Mouse (Mus musculus): ENCODE results near the gene Morc2a.

Gene Morc2a

DNA sequence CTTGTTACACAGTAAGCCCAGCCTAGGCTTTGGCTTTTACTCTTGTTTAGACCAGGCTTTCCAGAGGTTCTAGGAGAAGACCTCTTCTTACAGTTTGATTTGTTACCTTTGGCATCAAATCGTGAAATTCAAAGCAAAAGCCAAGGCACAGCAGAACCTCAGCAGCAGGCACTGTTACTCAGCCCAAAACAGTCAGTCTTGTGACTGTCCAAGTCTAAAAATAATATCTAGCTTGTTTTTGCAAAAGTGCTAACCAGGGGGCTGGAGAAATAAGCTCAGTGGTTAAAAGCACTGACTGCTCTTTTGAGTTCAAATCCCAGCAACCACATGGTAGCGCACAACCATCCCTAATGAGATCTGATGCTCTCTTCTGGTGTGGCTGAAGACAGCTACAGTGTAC is 37.9 kb downstream of the Morc2a start:
- Histone ChIP-seq H3K27me3 (ENCODE audit: insufficient read depth, low read length) (no peaks in the 10 kb centered on the region), H3K4me3 (replicated peaks; ENCODE audit: low read length) (no peak overlapping the region), H3K9me3 (ENCODE audit: low read length) (no peaks in the 10 kb centered on the region), H3K36me3 (ENCODE audit: insufficient read depth, low read length) (peaks cover 96% of the 10 kb centered on the region), H3K4me1 (replicated peaks; ENCODE audit: low read depth, low read length) (no peaks in the 10 kb centered on the region)
- TF ChIP-seq POU5F1 (IDR thresholded peaks at IDR 0.05; ENCODE audit: borderline replicate concordance, low read length) = no peak
- TF ChIP-seq NANOG (IDR thresholded peaks at IDR 0.05; ENCODE audit: borderline replicate concordance, low read length) = no peak
- no peak for TF ChIP-seq CTCF (conservative IDR thresholded peaks at IDR 0.05; ENCODE audit: low read length)

DNA sequence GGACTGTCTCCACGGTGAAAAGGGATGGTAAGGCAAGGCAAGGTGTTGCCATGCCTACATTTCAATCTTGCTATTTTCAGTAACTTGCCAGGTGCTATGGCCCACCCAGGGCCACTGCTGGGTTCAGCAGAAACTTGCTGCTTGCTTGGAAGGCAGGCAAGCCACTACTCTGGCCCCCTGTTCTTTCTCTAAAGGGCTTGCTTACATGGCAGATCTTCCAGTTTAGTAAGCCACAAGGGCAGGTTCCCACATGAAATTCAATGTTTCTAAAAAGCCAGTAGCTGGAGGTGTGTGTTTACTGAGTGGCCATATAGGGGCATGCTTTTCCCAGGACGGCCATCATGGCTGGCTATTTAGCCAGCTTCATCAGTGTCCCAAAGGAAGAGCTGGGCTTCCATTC is 42.8 kb downstream of the Morc2a start:
- TF ChIP-seq NANOG (IDR thresholded peaks at IDR 0.05; ENCODE audit: borderline replicate concordance, low read length) = no peak
- no peak for TF ChIP-seq CTCF (conservative IDR thresholded peaks at IDR 0.05; ENCODE audit: low read length)
- no peak for TF ChIP-seq POU5F1 (IDR thresholded peaks at IDR 0.05; ENCODE audit: borderline replicate concordance, low read length)
- no peaks in the 10 kb centered on the region for H3K4me1 ChIP-seq (replicated peaks; ENCODE audit: low read depth, low read length)
- no peak overlapping the region for H3K4me3 ChIP-seq (replicated peaks; ENCODE audit: low read length)
- no peaks in the 10 kb centered on the region for H3K9me3 ChIP-seq (ENCODE audit: low read length)
- no peaks in the 10 kb centered on the region for H3K27me3 ChIP-seq (ENCODE audit: insufficient read depth, low read length)
- H3K36me3 ChIP-seq (ENCODE audit: insufficient read depth, low read length) = peaks cover 61% of the 10 kb centered on the region

DNA sequence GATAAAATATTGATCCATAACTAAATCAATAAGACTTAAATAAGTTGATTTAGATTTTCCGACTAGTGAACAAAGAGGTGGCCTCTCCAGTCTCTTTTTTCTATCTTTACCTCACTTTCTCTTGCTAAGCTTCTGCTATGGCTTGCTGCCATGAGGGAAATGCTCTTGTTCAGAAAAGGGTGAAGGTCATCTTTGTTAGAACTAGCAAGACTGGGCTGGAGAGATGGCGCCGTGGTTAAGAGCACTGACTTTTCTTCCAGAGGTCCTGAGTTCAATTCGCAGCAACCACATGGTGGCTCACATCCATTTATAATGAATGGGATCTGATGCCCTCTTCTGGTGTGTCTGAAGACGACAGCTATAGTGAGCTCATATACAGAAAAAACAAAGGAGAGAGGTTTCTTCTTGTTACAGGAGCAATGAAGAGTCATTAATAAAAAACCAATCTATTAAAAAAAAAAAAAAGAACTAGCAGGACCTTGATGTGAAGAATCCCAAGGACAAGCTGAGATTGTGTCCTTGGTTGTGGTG is 47.2 kb downstream of the Morc2a start:
- Histone ChIP-seq H3K27me3 (ENCODE audit: insufficient read depth, low read length) (no peaks in the 10 kb centered on the region), H3K9me3 (ENCODE audit: low read length) (no peaks in the 10 kb centered on the region)
- TF ChIP-seq CTCF (conservative IDR thresholded peaks at IDR 0.05; ENCODE audit: low read length) (no peak), POU5F1 (IDR thresholded peaks at IDR 0.05; ENCODE audit: borderline replicate concordance, low read length) (no peak), NANOG (IDR thresholded peaks at IDR 0.05; ENCODE audit: borderline replicate concordance, low read length) (no peak)

DNA sequence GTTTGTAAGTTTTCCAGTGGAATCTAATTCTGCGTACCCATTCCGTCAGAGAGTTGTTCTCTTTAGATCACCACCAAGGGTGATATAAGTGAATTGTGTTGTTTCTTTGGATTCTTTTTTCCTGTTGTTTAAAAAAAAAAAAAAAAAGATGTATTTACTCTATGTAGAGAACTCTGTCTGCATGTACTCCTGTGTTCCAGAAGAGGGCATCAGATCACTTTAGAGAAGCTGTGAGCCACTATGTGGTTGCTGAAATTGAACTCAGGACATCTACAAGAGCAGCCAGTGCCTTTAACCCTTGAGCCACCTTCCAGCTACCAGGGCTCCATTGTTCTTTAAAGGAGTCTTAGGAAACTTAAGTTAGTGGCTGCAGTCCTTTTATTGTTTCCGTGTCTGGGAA is 48.5 kb downstream of the Morc2a start:
- TF ChIP-seq NANOG (IDR thresholded peaks at IDR 0.05; ENCODE audit: borderline replicate concordance, low read length) = no peak
- no peak for TF ChIP-seq POU5F1 (IDR thresholded peaks at IDR 0.05; ENCODE audit: borderline replicate concordance, low read length)
- TF ChIP-seq CTCF (conservative IDR thresholded peaks at IDR 0.05; ENCODE audit: low read length) = no peak
- H3K9me3 ChIP-seq (ENCODE audit: low read length) = no peaks in the 10 kb centered on the region
- H3K27me3 ChIP-seq (ENCODE audit: insufficient read depth, low read length) = no peaks in the 10 kb centered on the region; the same call in 1 of the 2 replicates
- peaks cover 4% of the 10 kb centered on the region for H3K36me3 ChIP-seq (ENCODE audit: insufficient read depth, low read length)
- H3K4me1 ChIP-seq (replicated peaks; ENCODE audit: low read depth, low read length) = no peaks in the 10 kb centered on the region
- no peak overlapping the region for H3K4me3 ChIP-seq (replicated peaks; ENCODE audit: low read length)

More for the DNA sequence above, 47.2 kb downstream of the Morc2a start:
- Histone ChIP-seq H3K4me3 (replicated peaks; ENCODE audit: low read length) (no peak overlapping the region), H3K4me1 (replicated peaks; ENCODE audit: low read depth, low read length) (no peaks in the 10 kb centered on the region), H3K36me3 (ENCODE audit: insufficient read depth, low read length) (peaks cover 17% of the 10 kb centered on the region)

DNA sequence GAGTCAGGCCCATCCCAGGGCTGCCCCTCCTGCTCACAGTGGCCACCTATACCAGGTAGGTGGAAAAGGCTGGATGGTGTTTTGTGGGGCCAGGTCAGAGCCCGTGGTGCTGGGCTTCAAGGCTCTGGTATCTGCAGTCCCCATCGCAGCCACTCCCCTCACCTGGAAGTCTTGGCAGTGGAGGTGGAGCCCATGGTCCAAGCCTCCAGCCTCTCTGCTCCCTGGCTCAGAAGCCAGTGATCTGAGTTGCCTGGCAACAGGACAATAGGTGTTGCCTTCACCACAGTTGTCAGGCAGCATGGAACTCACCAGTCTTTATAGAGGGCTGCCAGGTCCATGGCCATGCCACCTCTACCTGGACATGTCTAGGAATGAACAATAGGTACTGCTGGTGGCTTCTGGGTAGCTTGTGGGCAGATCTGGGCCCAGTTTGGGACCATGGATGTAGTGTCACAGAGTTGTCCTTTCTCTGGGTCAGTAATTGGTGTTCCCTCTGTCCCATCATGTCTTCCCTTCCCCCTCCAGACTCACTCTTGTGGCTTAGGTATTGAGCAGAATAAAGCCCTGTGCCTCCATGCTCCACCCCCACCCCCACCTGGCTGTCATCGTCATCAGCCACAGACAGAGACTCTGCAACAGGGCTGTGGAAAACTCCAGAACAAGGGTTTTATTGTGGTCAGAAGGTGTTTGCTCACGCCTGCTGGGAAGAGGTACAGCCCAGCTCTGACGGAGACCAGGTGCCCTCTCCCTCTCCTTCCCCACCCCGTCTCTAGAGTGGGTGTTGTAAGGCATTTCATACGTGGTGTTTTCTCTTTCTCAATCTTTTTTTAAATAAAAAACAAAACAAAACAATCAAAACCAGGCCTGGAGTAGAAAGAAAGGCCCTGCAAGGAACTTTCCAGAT is 54.4 kb downstream of the Morc2a start:
- TF ChIP-seq POU5F1 (IDR thresholded peaks at IDR 0.05; ENCODE audit: borderline replicate concordance, low read length) (no peak), CTCF (conservative IDR thresholded peaks at IDR 0.05; ENCODE audit: low read length) (no peak), NANOG (IDR thresholded peaks at IDR 0.05; ENCODE audit: borderline replicate concordance, low read length) (no peak)
- Histone ChIP-seq H3K4me1 (replicated peaks; ENCODE audit: low read depth, low read length) (peaks cover 34% of the 10 kb centered on the region), H3K4me3 (replicated peaks; ENCODE audit: low read length) (no peak overlapping the region), H3K9me3 (ENCODE audit: low read length) (no peaks in the 10 kb centered on the region), H3K36me3 (ENCODE audit: insufficient read depth, low read length) (no peaks in the 10 kb centered on the region), H3K27me3 (ENCODE audit: insufficient read depth, low read length) (peaks cover 23% of the 10 kb centered on the region)

DNA sequence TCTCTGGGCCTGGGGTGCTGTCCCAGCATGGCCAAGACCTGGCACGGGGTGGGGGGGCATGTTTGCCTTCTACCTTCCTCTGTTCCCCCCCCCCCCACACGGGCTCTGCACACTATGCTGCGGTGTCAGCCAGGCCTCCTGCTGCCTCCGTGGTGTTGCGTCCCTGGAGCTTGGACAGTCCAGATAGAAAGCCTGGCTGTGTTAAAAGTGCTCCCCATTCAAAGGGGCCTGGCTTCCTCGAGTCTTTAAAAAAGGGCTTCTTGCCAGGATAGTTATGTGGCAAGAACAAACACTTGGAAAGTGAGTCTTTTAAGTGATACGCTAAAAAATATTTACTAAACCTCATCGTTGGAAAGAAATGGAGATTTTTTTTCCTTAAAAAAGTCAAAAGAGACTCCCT is 55.4 kb downstream of the Morc2a start:
- Histone ChIP-seq H3K36me3 (ENCODE audit: insufficient read depth, low read length) (no peaks in the 10 kb centered on the region), H3K4me3 (replicated peaks; ENCODE audit: low read length) (peak overlapping the region; percentile 66; the same call in 1 of the 2 replicates), H3K27me3 (ENCODE audit: insufficient read depth, low read length) (peaks cover 23% of the 10 kb centered on the region), H3K9me3 (ENCODE audit: low read length) (peaks cover 6% of the 10 kb centered on the region), H3K4me1 (replicated peaks; ENCODE audit: low read depth, low read length) (peaks cover 34% of the 10 kb centered on the region)
- TF ChIP-seq NANOG (IDR thresholded peaks at IDR 0.05; ENCODE audit: borderline replicate concordance, low read length) = no peak
- TF ChIP-seq POU5F1 (IDR thresholded peaks at IDR 0.05; ENCODE audit: borderline replicate concordance, low read length) = no peak
- TF ChIP-seq CTCF (conservative IDR thresholded peaks at IDR 0.05; ENCODE audit: low read length) = no peak

DNA sequence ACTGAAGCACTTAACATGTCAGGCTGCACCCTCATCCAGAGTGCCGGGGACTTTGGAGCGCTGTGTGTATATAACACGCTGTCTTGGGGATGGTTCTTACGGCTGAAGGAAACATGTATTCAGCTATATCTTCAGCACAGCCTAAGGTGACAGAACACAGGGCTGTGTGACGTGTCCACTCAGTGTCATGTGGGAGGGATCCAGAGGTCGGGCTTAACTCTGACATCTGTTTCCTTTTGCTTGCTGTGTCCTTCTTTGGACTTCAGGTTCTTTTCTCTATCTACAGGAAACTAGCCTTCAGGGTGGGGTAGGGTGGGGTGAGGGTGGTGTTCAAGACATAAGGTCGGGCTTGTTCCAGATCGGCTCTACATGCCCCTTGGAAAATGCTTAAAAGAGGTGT is 58.1 kb downstream of the Morc2a start:
- H3K4me1 ChIP-seq (replicated peaks; ENCODE audit: low read depth, low read length) = peaks cover 34% of the 10 kb centered on the region
- peaks cover 6% of the 10 kb centered on the region for H3K9me3 ChIP-seq (ENCODE audit: low read length)
- no peak overlapping the region for H3K4me3 ChIP-seq (replicated peaks; ENCODE audit: low read length)
- H3K27me3 ChIP-seq (ENCODE audit: insufficient read depth, low read length) = peaks cover 28% of the 10 kb centered on the region
- TF ChIP-seq NANOG (IDR thresholded peaks at IDR 0.05; ENCODE audit: borderline replicate concordance, low read length) (no peak), CTCF (conservative IDR thresholded peaks at IDR 0.05; ENCODE audit: low read length) (no peak), POU5F1 (IDR thresholded peaks at IDR 0.05; ENCODE audit: borderline replicate concordance, low read length) (no peak)
- no peaks in the 10 kb centered on the region for H3K36me3 ChIP-seq (ENCODE audit: insufficient read depth, low read length)

DNA sequence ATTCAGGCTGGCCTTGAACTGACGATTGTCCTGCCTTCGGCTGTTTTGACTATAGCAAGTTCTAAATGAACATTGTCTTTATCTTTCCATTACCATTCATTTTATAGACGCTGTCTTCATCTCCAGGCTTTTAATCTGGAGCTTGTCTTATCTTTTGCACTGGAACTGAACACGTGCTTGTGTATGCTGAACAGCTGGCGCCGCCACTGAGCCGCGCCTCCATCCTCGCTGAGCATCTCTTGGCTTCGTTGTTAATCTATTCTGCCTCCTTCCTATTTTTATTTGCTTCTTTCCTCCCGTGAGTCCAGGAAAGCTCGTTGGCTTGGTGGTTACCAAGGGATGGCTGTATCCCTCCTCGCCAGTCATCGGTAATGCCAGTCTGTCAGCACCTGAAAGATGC is 61.2 kb downstream of the Morc2a start:
- H3K36me3 ChIP-seq (ENCODE audit: insufficient read depth, low read length) = no peaks in the 10 kb centered on the region
- H3K9me3 ChIP-seq (ENCODE audit: low read length) = peaks cover 6% of the 10 kb centered on the region
- peaks cover 31% of the 10 kb centered on the region for H3K4me1 ChIP-seq (replicated peaks; ENCODE audit: low read depth, low read length)

More for the DNA sequence above, 61.2 kb downstream of the Morc2a start:
- no peak overlapping the region for H3K4me3 ChIP-seq (replicated peaks; ENCODE audit: low read length)
- H3K27me3 ChIP-seq (ENCODE audit: insufficient read depth, low read length) = peaks cover 41% of the 10 kb centered on the region
- TF ChIP-seq POU5F1 (IDR thresholded peaks at IDR 0.05; ENCODE audit: borderline replicate concordance, low read length) (no peak), NANOG (IDR thresholded peaks at IDR 0.05; ENCODE audit: borderline replicate concordance, low read length) (no peak)
